Mouse (Mus musculus) MEL (cell line): Measurements from ENCODE around the gene Trim26. TPM values are rescaled to one million over a fixed set of nuclear protein-coding genes. Genes with fewer than 3 reads are reported as not detected.
A peak's percentile ranks its signal among the peaks of the same experiment; 100 is the strongest.

Experiments used
- DNase-seq: peaks from one replicate; pipeline ENCODE4 v3.0.0; 2011; ENCODE audit warnings: low read depth, low spot score
- H3K27ac ChIP-seq: 2 replicates; pipeline ENCODE4 v1.5.1; 2012; ENCODE audit warnings: low read depth, mild to moderate bottlenecking, control low read depth, low read length, moderate library complexity; ENCODE audit not compliant: control insufficient read depth
- H3K27me3 ChIP-seq, 2 experiments: fragments of 150-350 bp in 1 of 2; sonication (generic) in 1 of 2; 2 replicates each; pipeline ENCODE4 v1.6.1; 2012; ENCODE audit warnings: low read length in 2 of 2, mild to moderate bottlenecking in 2 of 2, improper control_type of control experiment in 1 of 2, moderate library complexity in 1 of 2; ENCODE audit not compliant: insufficient read depth in 2 of 2, control insufficient read depth in 1 of 2
- H3K36me3 ChIP-seq, 2 experiments: 2 replicates each; pipeline ENCODE4 v1.6.1; 2012 to 2014; ENCODE audit warnings: low read length in 2 of 2, improper control_type of control experiment in 1 of 2, inconsistent platforms in 1 of 2, mild to moderate bottlenecking in 1 of 2; ENCODE audit not compliant: insufficient read depth in 2 of 2, control insufficient read depth in 1 of 2
- H3K4me1 ChIP-seq, 2 experiments: fragments of 150-350 bp in 1 of 2; sonication (generic) in 1 of 2; 2 replicates each; pipeline ENCODE4 v1.6.1; 2012; ENCODE audit warnings: low read length in 2 of 2, improper control_type of control experiment in 1 of 2, mild to moderate bottlenecking in 1 of 2; ENCODE audit not compliant: insufficient read depth in 2 of 2, control insufficient read depth in 1 of 2
- H3K4me3 ChIP-seq, 2 experiments: fragments of 150-350 bp in 1 of 2; sonication (generic) in 1 of 2; 2 replicates each; pipeline ENCODE4 v1.5.1; 2012; ENCODE audit warnings: low read depth in 2 of 2, low read length in 2 of 2, mild to moderate bottlenecking in 2 of 2, moderate library complexity in 2 of 2, control low read depth in 1 of 2, improper control_type of control experiment in 1 of 2; ENCODE audit not compliant: control insufficient read depth in 1 of 2, insufficient read depth in 1 of 2
- H3K79me2 ChIP-seq: 2 replicates; pipeline ENCODE4 v1.6.1; 2012; ENCODE audit warnings: mild to moderate bottlenecking, low read length, moderate library complexity; ENCODE audit not compliant: control insufficient read depth, poor library complexity, insufficient read depth
- H3K9ac ChIP-seq: 2 replicates; pipeline ENCODE4 v1.6.1; 2012; ENCODE audit warnings: low read depth, mild to moderate bottlenecking, control low read depth, low read length, moderate library complexity; ENCODE audit not compliant: control insufficient read depth, poor library complexity, severe bottlenecking
- H3K9me3 ChIP-seq: fragments of 150-350 bp; sonication (generic); replicated peaks from 2 replicates; pipeline ENCODE4 v1.6.1; 2012; ENCODE audit warnings: mild to moderate bottlenecking, low read length, improper control_type of control experiment, moderate library complexity; ENCODE audit not compliant: insufficient read depth
- BHLHE40 ChIP-seq: IDR thresholded peaks from 2 replicates; pipeline ENCODE4 v1.6.1; 2012; ENCODE audit warnings: low read depth, mild to moderate bottlenecking, inconsistent platforms, low read length, improper control_type of control experiment, borderline replicate concordance
- E2F4 ChIP-seq: IDR thresholded peaks from 2 replicates; pipeline ENCODE4 v1.6.1; 2011; ENCODE audit warnings: low read depth, low read length, improper control_type of control experiment, borderline replicate concordance
- GATA1 ChIP-seq: IDR thresholded peaks from 2 replicates; pipeline ENCODE4 v1.6.1; 2011; ENCODE audit warnings: low read depth, low read length, improper control_type of control experiment
- HCFC1 ChIP-seq: IDR thresholded peaks from 2 replicates; pipeline ENCODE4 v1.6.1; 2012; ENCODE audit warnings: low read depth, mild to moderate bottlenecking, inconsistent platforms, low read length, improper control_type of control experiment, moderate library complexity
- MAFK ChIP-seq: IDR thresholded peaks from 2 replicates; pipeline ENCODE4 v1.6.1; 2011; ENCODE audit warnings: low read depth, mild to moderate bottlenecking, low read length, improper control_type of control experiment, borderline replicate concordance
- MAX ChIP-seq: IDR thresholded peaks from 2 replicates; pipeline ENCODE4 v1.6.1; 2011; ENCODE audit warnings: low read length, improper control_type of control experiment
- MEF2A ChIP-seq: IDR thresholded peaks from 2 replicates; pipeline ENCODE4 v1.6.1; 2014; ENCODE audit warnings: low read depth, mild to moderate bottlenecking, inconsistent platforms, low read length, improper control_type of control experiment; ENCODE audit not compliant: poor library complexity, insufficient replicate concordance, severe bottlenecking; ENCODE audit errors: extremely low read depth
- MXI1 ChIP-seq: IDR thresholded peaks from 2 replicates; pipeline ENCODE4 v1.6.1; 2011; ENCODE audit warnings: mild to moderate bottlenecking, low read depth, low read length, improper control_type of control experiment
- MYC ChIP-seq: IDR thresholded peaks from 2 replicates; pipeline ENCODE4 v1.6.1; 2011; ENCODE audit warnings: low read depth, mild to moderate bottlenecking, low read length, improper control_type of control experiment, moderate library complexity
- NELFE ChIP-seq: IDR thresholded peaks from 2 replicates; pipeline ENCODE4 v1.6.1; 2011; ENCODE audit warnings: low read depth, low read length, improper control_type of control experiment
- NRF1 ChIP-seq: IDR thresholded peaks from 2 replicates; pipeline ENCODE4 v1.6.1; 2014; ENCODE audit warnings: low read depth, mild to moderate bottlenecking, inconsistent platforms, low read length, improper control_type of control experiment, moderate library complexity; ENCODE audit not compliant: poor library complexity, insufficient read depth, severe bottlenecking
- POLR2A ChIP-seq, 2 experiments: IDR thresholded peaks; 2 replicates each; pipeline ENCODE4 v1.6.1; 2011 to 2012; ENCODE audit warnings: low read length in 2 of 2, mild to moderate bottlenecking in 2 of 2, control low read depth in 1 of 2, improper control_type of control experiment in 1 of 2, low read depth in 1 of 2, moderate library complexity in 1 of 2; ENCODE audit not compliant: control insufficient read depth in 1 of 2, insufficient read depth in 1 of 2, poor library complexity in 1 of 2
- POLR2AphosphoS5 ChIP-seq: IDR thresholded peaks from 2 replicates; pipeline ENCODE4 v1.6.1; 2012; ENCODE audit warnings: low read depth, borderline replicate concordance, mild to moderate bottlenecking, inconsistent platforms, low read length, moderate library complexity, mixed read lengths
- RAD21 ChIP-seq: IDR thresholded peaks from 2 replicates; pipeline ENCODE4 v1.6.1; 2011; ENCODE audit warnings: mild to moderate bottlenecking, low read depth, low read length, improper control_type of control experiment
- RCOR1 ChIP-seq: IDR thresholded peaks from 2 replicates; pipeline ENCODE4 v1.6.1; 2012; ENCODE audit warnings: low read depth, mild to moderate bottlenecking, inconsistent platforms, low read length, improper control_type of control experiment
- SMC3 ChIP-seq: IDR thresholded peaks from 2 replicates; pipeline ENCODE4 v1.6.1; 2011; ENCODE audit warnings: low read depth, low read length, improper control_type of control experiment
- TCF12 ChIP-seq: IDR thresholded peaks from 2 replicates; pipeline ENCODE4 v1.6.1; 2014; ENCODE audit warnings: low read depth, mild to moderate bottlenecking, inconsistent platforms, low read length, improper control_type of control experiment, moderate library complexity
- UBTF ChIP-seq: IDR thresholded peaks from 2 replicates; pipeline ENCODE4 v1.6.1; 2012; ENCODE audit warnings: low read depth, mild to moderate bottlenecking, inconsistent platforms, low read length, improper control_type of control experiment, moderate library complexity, borderline replicate concordance; ENCODE audit not compliant: insufficient read depth
- USF1 ChIP-seq: IDR thresholded peaks from 2 replicates; pipeline ENCODE4 v1.6.1; 2014; ENCODE audit warnings: low read depth, mild to moderate bottlenecking, inconsistent platforms, low read length, improper control_type of control experiment, moderate library complexity
- ZC3H11A ChIP-seq: IDR thresholded peaks from 2 replicates; pipeline ENCODE4 v1.6.1; 2012; ENCODE audit warnings: low read depth, mild to moderate bottlenecking, inconsistent platforms, low read length, improper control_type of control experiment
- ZKSCAN1 ChIP-seq: IDR thresholded peaks from 2 replicates; pipeline ENCODE4 v1.6.1; 2012; ENCODE audit warnings: low read depth, mild to moderate bottlenecking, inconsistent platforms, low read length, improper control_type of control experiment, moderate library complexity
- ZMIZ1 ChIP-seq: IDR thresholded peaks from 2 replicates; pipeline ENCODE4 v1.6.1; 2012; ENCODE audit warnings: low read depth, mild to moderate bottlenecking, inconsistent platforms, low read length, improper control_type of control experiment, moderate library complexity
- polyA plus RNA-seq, 2 experiments: library from polyadenylated mRNA; stranded (reverse) in 1 of 2; unstranded in 1 of 2; fragments of >175 nt in 1 of 2; fragments of >200 nt in 1 of 2; gene quantifications; 2 replicates each; pipeline versions ENCODE4 v1.2.1 to v1.2.4; 2012; ENCODE audit warnings: low replicate concordance in 2 of 2, low read depth in 1 of 2; ENCODE audit not compliant: insufficient read length in 2 of 2, insufficient read depth in 1 of 2, missing spikeins in 1 of 2
- total RNA-seq: library from RNA; depleted of rRNA; stranded (reverse); fragments of 300-350 nt; gene quantifications from 2 replicates; pipeline ENCODE4 v1.2.3, GENCODE M21; 2012

The Trim26 gene
- total and polyA plus RNA-seq, 3 experiments, result 5.6 to 12.4 TPM; not detected in 1

- peak overlapping the region; percentile 79 for H3K9ac ChIP-seq
- peaks cover 0 to 4% of the 10 kb centered on the region in 2 experiments; a peak in 2 of 4 replicates for H3K36me3 ChIP-seq
- no peaks in the 10 kb centered on the region for H3K9me3 ChIP-seq
- peaks cover 0 to 4% of the 10 kb centered on the region in 2 experiments; a peak in 2 of 4 replicates for H3K4me1 ChIP-seq
- peak overlapping the region; percentile 71 to 80 for H3K4me3 ChIP-seq
- H3K27me3 ChIP-seq, result no peaks in the 10 kb centered on the region
- DNase-seq, result peak; percentile 78
- H3K79me2 ChIP-seq, result peaks cover 7% of the 10 kb centered on the region
- no peak for TF ChIP-seq MAFK
- peak; percentile 71 for TF ChIP-seq MXI1
- TF ChIP-seq BHLHE40, result no peak
- TF ChIP-seq E2F4, result no peak
- no peak for TF ChIP-seq ZC3H11A
- TF ChIP-seq MEF2A, result no peak
- no peak for TF ChIP-seq RAD21
- no peak for TF ChIP-seq MYC
- TF ChIP-seq POLR2A (IDR thresholded peaks at IDR 0.05; ENCODE audit: control insufficient read depth in 1 of 2, insufficient read depth in 1 of 2, low read depth in 1 of 2, low read length in 2 of 2, poor library complexity in 1 of 2), result no peak
- TF ChIP-seq MAX, result peak; percentile 51
- TF ChIP-seq UBTF, result no peak
- TF ChIP-seq NELFE, result 0 out of 2 replicates have a peak, but pooled peaks have one; percentile 28
- TF ChIP-seq POLR2AphosphoS5, result no peak
- TF ChIP-seq GATA1, result no peak
- TF ChIP-seq RCOR1, result no peak
- TF ChIP-seq HCFC1, result no peak
- no peak for TF ChIP-seq ZMIZ1
- TF ChIP-seq ZKSCAN1, result no peak
- no peak for TF ChIP-seq NRF1
- TF ChIP-seq SMC3, result no peak
- TF ChIP-seq USF1, result no peak
- TF ChIP-seq TCF12, result 0 out of 2 replicates have a peak, but pooled peaks have one; percentile 8
- H3K27ac ChIP-seq, result peak overlapping the region; percentile 89
Measured at GRCm38 (mm10) chr17:36869955-36870810, 33.2 kb downstream of the Trim26 start.
